Mouse (Mus musculus) common myeloid progenitor, adult 5-6 weeks (primary cell): ENCODE measurements at regions not wholly inside any gene's neighbourhood (a gene's known extent, or its start where the extent isn't known, plus 50 kb on each side); places are given as distances from the start of the nearest gene placed in this dataset.

ENCODE experiments used
- ATAC-seq: replicated peaks from 2 replicates; pipeline ENCODE4 v1.8.0; 2016; ENCODE audit warnings: low read depth, mild to moderate bottlenecking, moderate TSS enrichment, inconsistent platforms; ENCODE audit not compliant: poor library complexity, severe bottlenecking

DNA sequence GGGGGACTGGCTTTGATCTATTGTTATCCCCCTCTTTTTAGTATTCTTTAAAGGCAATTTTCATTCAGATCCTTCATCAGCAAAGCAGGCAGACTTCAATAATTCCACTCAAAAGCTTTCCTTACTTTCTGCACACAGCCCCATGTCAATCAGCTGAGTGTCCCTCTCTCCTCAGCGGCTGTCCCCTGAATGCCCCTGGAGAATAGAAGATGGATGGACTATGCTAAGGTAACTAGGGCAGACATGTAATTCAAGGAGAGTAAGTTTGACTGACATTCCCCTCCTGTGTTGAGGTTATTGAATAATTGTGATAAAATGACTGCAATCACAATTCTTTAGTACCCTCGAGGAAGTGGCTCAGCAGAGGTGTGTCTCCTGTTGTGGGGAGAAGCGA is 220.1 kb downstream of the Fam84b start:
- ATAC-seq: no peak

- no peak for ATAC-seq
These were observed 220.7 kb downstream of the Fam84b start for GRCm38 (mm10) chr15:60632789-60633456.

DNA sequence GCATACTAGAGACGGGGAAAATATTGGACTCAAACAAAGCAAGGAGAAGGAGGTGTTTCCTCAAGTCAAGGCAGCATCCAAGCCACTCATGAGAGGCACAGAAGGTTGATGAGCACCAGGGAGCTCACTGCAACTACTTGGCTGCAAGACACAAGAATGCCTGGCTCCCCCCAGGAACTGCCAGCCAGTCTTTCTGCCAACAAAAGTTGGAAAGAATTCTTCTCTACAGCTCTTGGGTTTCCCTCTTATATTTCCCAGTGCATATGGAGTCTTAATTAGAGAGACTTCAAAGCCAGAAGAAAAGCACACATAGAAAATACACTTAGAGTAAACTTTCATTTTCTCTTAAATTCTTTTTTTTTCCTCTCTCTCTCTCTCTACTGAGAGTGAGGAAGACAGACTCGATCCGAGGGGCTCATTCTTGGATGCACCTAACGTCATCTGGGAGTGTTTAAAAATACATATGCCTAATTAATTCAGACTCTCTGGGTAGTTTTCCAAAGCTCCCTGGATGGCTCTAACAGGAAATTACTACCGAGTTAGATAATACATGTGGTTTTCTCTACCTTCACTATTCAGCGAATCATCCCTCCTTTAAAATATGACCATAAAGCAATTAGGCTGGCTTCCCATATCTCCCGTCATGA is 222.7 kb downstream of the Fam84b start:
- ATAC-seq: no peak

GRCm38 (mm10) chr15:60618801-60619200 is 234.8 kb downstream of the Fam84b start:
- no peak for ATAC-seq

DNA sequence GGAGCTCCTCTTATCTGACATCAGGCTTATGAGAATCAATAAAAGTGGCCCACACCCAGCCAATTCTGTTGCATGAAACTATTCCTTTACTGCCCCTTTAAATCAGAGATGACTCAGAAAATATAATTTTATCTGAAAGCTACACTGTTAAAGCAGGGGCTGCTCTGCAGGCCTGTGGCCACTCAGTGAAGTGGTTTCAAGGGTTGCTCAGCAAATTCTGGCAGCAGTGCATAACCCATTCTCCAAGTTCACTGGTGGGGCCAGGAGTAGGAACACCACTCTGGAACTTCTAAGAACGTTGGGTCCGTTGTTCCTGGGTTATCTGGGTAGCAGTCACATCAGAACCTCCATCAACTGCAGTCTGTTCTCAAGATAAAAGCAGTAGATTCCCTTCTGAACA is 236.2 kb downstream of the Fam84b start:
- ATAC-seq: no peak

DNA sequence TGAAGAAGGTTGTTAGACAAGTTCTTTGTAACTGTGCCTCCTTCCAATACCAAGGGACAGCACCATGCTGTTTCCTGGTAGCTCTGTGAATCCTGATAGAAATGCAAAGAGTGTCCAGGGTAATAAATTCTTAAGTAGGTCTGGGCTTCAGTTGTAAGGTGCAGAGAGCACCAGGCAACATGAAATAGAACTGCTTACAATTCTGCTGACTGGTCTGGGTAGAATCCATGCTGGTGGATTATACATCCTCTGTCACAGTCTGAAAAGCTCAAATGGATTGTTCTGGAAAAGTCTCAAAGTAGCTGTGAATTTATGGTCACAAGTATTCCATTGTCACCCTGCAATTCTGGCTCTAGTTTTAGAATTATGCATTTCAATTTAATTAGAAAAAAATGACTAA is 251.7 kb downstream of the Fam84b start:
- ATAC-seq: no peak

- ATAC-seq: no peak
These were observed 276.5 kb downstream of the Fam84b start for GRCm38 (mm10) chr15:60577084-60577483.

- ATAC-seq: no peak
These were observed 287.3 kb downstream of the Fam84b start for GRCm38 (mm10) chr15:60566267-60566666.

DNA sequence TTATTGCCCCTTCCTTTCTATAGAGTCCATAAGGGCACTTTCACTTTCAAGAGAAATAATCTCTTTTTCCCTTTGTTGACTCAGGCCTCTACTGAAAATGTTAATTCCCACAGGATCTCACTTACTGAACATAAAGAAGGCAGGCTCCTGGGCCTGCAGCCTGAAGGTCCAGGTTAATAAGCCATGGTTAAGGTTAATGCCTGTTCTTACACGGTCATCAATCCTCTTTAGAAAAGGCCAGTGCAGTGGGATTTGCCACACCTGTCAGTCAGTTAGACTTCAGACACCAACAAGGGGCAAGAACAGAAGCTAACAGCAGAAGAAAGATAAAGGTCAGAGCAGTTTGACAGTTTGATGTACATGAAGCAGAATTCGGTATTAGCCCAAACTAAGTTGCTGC is 288.6 kb downstream of the Fam84b start:
- no peak for ATAC-seq

DNA sequence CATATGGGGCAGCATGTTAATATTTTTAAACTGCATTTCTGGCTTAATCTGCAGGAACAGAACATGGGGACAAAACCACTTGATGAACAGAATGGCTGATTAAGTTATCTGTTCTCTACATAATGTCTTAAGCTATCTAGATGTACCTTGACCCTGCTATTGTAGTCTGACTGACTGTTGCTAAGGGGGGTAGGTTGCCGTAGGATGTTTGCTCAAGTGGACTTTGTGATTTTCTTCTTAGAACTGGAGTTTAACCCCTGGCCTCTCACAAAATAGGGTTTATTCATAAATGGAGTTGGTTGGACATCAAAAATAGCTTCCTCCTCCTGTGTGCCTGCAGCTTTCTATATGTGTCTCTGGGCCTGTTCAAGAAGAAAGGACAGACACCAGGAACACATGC is 292.9 kb downstream of the Fam84b start:
- no peak for ATAC-seq

- no peak for ATAC-seq
These were observed 297.9 kb downstream of the Fam84b start for GRCm38 (mm10) chr15:60555691-60556090.

GRCm38 (mm10) chr15:60554587-60554986 is 299.0 kb downstream of the Fam84b start:
- ATAC-seq: no peak

DNA sequence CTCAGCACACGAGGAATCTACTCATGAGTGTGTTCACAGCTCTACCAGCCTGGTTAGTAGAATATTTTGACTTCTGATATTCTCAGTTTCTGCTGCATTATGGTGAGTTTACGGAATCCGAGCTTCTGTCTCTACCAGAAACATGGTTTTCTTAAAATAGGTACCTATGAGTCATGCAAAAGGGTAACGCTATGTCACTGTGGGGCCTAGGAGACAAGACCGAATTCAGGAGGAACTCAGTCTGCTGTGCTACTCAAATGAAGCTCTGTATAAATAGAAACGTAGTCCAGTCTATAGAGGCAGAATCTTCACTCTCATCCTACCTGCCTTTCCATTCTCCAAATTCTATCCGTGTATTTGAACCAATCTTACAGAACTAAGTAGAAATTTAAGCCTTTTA is 305.5 kb downstream of the Fam84b start:
- no peak for ATAC-seq

DNA sequence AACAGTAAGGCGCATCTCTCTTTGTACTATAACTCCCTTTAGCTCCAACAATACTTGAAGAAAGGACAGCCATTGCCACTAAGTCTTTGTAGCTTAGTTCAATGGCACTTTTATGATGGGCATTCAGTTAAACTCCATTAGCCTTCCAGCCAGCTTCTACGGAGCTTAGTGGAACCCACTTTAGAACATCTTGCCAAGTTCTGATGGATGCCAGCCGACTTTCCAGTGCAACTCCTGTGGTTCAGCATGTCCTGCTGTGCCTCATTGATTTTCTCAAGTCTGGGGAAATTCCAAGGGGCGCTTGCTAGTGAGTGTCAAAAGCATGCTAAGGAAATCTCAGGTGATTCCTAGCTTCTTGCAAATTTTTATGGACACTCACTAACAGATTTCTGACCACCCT is 316.4 kb downstream of the Fam84b start:
- no peak for ATAC-seq

GRCm38 (mm10) chr15:60534701-60535100 is 318.9 kb downstream of the Fam84b start:
- ATAC-seq: no peak

- ATAC-seq: no peak
These were observed 336.8 kb downstream of the Fam84b start for GRCm38 (mm10) chr15:60516810-60517209.

DNA sequence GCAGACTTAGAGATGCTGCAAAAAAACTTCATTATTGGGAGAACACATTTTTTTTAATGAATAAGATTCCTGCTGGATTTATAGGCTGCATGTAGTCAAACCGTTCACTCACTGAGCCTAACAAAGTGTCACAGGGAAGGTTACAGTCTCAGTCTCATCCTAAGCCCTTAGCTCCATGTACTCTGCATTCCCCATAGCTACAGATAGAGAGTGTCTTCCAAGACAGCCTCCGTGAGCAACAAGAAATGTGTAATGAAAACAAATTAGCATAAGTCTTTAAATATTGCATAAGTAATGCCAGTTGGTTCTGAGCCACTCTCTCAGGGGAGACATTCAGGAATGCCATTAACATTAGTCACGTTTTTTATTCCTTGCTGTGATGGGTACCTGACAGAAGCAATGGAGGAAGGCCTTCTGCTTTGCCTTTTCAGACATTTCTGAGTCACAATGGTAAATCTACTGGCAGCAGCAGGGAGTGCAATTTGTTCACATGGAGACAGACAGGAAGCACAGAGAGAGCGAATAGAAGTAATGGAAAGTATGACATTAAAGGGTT is 376.7 kb downstream of the Fam84b start:
- ATAC-seq: no peak

- ATAC-seq: no peak
These were observed 378.5 kb downstream of the Fam84b start for GRCm38 (mm10) chr15:60475086-60475485.

- no peak for ATAC-seq
These were observed 415.5 kb upstream of the 4933412E24Rik start for GRCm38 (mm10) chr15:60431916-60432315.

- no peak for ATAC-seq
These were observed 402.7 kb upstream of the 4933412E24Rik start for GRCm38 (mm10) chr15:60419081-60419480.

- no peak for ATAC-seq
These were observed 375.9 kb upstream of the 4933412E24Rik start for GRCm38 (mm10) chr15:60392267-60392666.

GRCm38 (mm10) chr15:60390336-60390735 is 373.9 kb upstream of the 4933412E24Rik start:
- no peak for ATAC-seq
